Mouse (Mus musculus) urinary bladder, postnatal 36 days (tissue): Measurements from ENCODE around the gene Slc39a10.

ENCODE experiments used
- DNase-seq, 2 experiments: peaks; one replicate each; pipeline ENCODE4 v3.0.0; 2022; ENCODE audit warnings: low spot score in 2 of 2, mixed read lengths in 1 of 2

The Slc39a10 gene

GRCm38 (mm10) chr1:46892752-46893151 is at the start of gene Slc39a10:
Gene Slc39a10 (minus strand): TSS chr1:46892852.
- DNase-seq, result no peak

- DNase-seq, result no peak
Observed at GRCm38 (mm10) chr1:46939295-46939694, 46.6 kb upstream of the Slc39a10 start.

- DNase-seq, result no peak
Observed at GRCm38 (mm10) chr1:46937641-46938040, 45.0 kb upstream of the Slc39a10 start.

- no peak for DNase-seq
Observed at GRCm38 (mm10) chr1:46927104-46927503, 34.5 kb upstream of the Slc39a10 start.

GRCm38 (mm10) chr1:46926239-46926638 is 33.6 kb upstream of the Slc39a10 start:
- DNase-seq, result no peak

- DNase-seq, result no peak
Observed at GRCm38 (mm10) chr1:46924992-46925391, 32.3 kb upstream of the Slc39a10 start.

GRCm38 (mm10) chr1:46922904-46923303 is 30.3 kb upstream of the Slc39a10 start:
- DNase-seq, result no peak

GRCm38 (mm10) chr1:46921630-46922029 is 29.0 kb upstream of the Slc39a10 start:
- no peak for DNase-seq

- DNase-seq, result no peak
Observed at GRCm38 (mm10) chr1:46916237-46916636, 23.6 kb upstream of the Slc39a10 start.

GRCm38 (mm10) chr1:46914349-46914748 is 21.7 kb upstream of the Slc39a10 start:
- no peak for DNase-seq

- DNase-seq, result no peak
Observed at GRCm38 (mm10) chr1:46912506-46913156, 20.0 kb upstream of the Slc39a10 start.

- no peak for DNase-seq
Observed at GRCm38 (mm10) chr1:46910154-46910553, 17.5 kb upstream of the Slc39a10 start.

GRCm38 (mm10) chr1:46905706-46906105 is 13.1 kb upstream of the Slc39a10 start:
- no peak for DNase-seq

GRCm38 (mm10) chr1:46902102-46902683 is 9.5 kb upstream of the Slc39a10 start:
- no peak for DNase-seq

GRCm38 (mm10) chr1:46894281-46894842 is 1.7 kb upstream of the Slc39a10 start:
- DNase-seq, result no peak

- no peak for DNase-seq
Observed at GRCm38 (mm10) chr1:46888726-46889125, 3.9 kb downstream of the Slc39a10 start.

- no peak for DNase-seq
Observed at GRCm38 (mm10) chr1:46888324-46888723, 4.3 kb downstream of the Slc39a10 start.

- DNase-seq, result no peak
Observed at GRCm38 (mm10) chr1:46887908-46888307, 4.7 kb downstream of the Slc39a10 start.

- DNase-seq, result no peak
Observed at GRCm38 (mm10) chr1:46886091-46886490, 6.6 kb downstream of the Slc39a10 start.

- DNase-seq, result no peak
Observed at GRCm38 (mm10) chr1:46885231-46885630, 7.4 kb downstream of the Slc39a10 start.

GRCm38 (mm10) chr1:46879951-46880350 is 12.7 kb downstream of the Slc39a10 start:
- DNase-seq, result no peak

- DNase-seq, result no peak
Observed at GRCm38 (mm10) chr1:46873770-46874169, 18.9 kb downstream of the Slc39a10 start.

GRCm38 (mm10) chr1:46869788-46870187 is 22.9 kb downstream of the Slc39a10 start:
- no peak for DNase-seq
